11 mouse cellular contexts compared by ENCODE assay signal in genomic region chr12:91679320-91680064, GRCm38 (mm10).
DNase-seq lines count a peak whose midpoint lies in the region; ATAC-seq lines count a peak whose summit lies in the region.
"Had no signal": no experiment of that assay in that cellular context is flagged by ENCODE, and none has a peak within 500 bp of the region (broad histone marks: within the 10 kb centered on the region; RNA-seq: fewer than 3 reads in every experiment).

No protein-coding gene starts in this region.

- no peak overlapping the region for H3K9ac ChIP-seq in forebrain, embryonic 11.5 days (ENCODE audit: low read length)
- H3K9ac ChIP-seq: liver, embryonic 12.5 days had no signal

- peak overlapping the region; percentile 32; the same call in 1 of the 2 replicates for H3K4me2 ChIP-seq in forebrain, embryonic 11.5 days (ENCODE audit: low read depth, low read length, severe bottlenecking)
- H3K4me2 ChIP-seq: liver, embryonic 12.5 days had no signal

- peak; percentile 87 for ATAC-seq in forebrain, embryonic 11.5 days (replicated peaks; ENCODE audit: low FRiP score)
- ATAC-seq: liver, embryonic 12.5 days had no signal

- peak overlapping the region; percentile 83 for H3K27ac ChIP-seq in forebrain, embryonic 11.5 days (ENCODE audit: low read depth, low read length)
- H3K27ac ChIP-seq: liver, embryonic 12.5 days had no signal

- no peaks in the 10 kb centered on the region for H3K27me3 ChIP-seq in forebrain, embryonic 11.5 days (ENCODE audit: control insufficient read depth, insufficient read depth, low read length)
- H3K27me3 ChIP-seq: liver, embryonic 12.5 days had no signal

- peaks cover 30% of the 10 kb centered on the region for H3K4me1 ChIP-seq in forebrain, embryonic 11.5 days (replicated peaks; ENCODE audit: control insufficient read depth, insufficient read depth, low read length)

- no peaks in the 10 kb centered on the region for H3K36me3 ChIP-seq in forebrain, embryonic 11.5 days (ENCODE audit: control insufficient read depth, insufficient read depth, low read length)

- H3K9me3 ChIP-seq in forebrain, embryonic 11.5 days (ENCODE audit: control insufficient read depth, low read length) = no peaks in the 10 kb centered on the region
- H3K9me3 ChIP-seq: liver, embryonic 12.5 days had no signal

- H3K4me3 ChIP-seq in forebrain, embryonic 11.5 days (ENCODE audit: low read depth, low read length) = no peak overlapping the region
- H3K4me3 ChIP-seq: erythroblast, embryonic 14.5 days; liver, embryonic 12.5 days had no signal

- peak; percentile 60 for DNase-seq in layer of hippocampus, adult 11-12 months (ENCODE audit: low spot score)
- DNase-seq in layer of hippocampus, adult 9-10 months (ENCODE audit: low spot score) = no peak
- peak; percentile 81 for DNase-seq in forebrain, embryonic 11.5 days (ENCODE audit: low spot score)
- peak; percentile 55 to 66 for DNase-seq in layer of hippocampus, postnatal 10 days (ENCODE audit: low spot score in 2 of 2)
- DNase-seq in retina, embryonic 14.5 days (ENCODE audit: low spot score) = peak; percentile 73
- DNase-seq in kidney, postnatal 10 days = no peak
- no peak for DNase-seq in gastrocnemius, postnatal 14 days
- DNase-seq in urinary bladder, postnatal 14 days (ENCODE audit: low spot score) = no peak
- DNase-seq: adrenal gland, adult 8-10 months had no signal

- intact Hi-C loops in gastrocnemius, postnatal 14 days (cut with DNase I; ENCODE audit: low total_unique reads) = no loop called here

- 35% methylated on average over 14 of the region's 14 CpGs for WGBS in forebrain, embryonic 11.5 days

Comparison
In these comparisons a context has a peak if more than half of its experiments do, and no peak if none do; other contexts are left out.
1. DNase-seq: peak in layer of hippocampus, adult 11-12 months (single experiment), forebrain, embryonic 11.5 days (single experiment), layer of hippocampus, postnatal 10 days (2 of 2) and retina, embryonic 14.5 days (single experiment); none in layer of hippocampus, adult 9-10 months (single experiment), kidney, postnatal 10 days (single experiment), gastrocnemius, postnatal 14 days (single experiment) and urinary bladder, postnatal 14 days (single experiment).